Comparison of ENCODE assay signal across 8 mouse cellular contexts in the genomic region with DNA sequence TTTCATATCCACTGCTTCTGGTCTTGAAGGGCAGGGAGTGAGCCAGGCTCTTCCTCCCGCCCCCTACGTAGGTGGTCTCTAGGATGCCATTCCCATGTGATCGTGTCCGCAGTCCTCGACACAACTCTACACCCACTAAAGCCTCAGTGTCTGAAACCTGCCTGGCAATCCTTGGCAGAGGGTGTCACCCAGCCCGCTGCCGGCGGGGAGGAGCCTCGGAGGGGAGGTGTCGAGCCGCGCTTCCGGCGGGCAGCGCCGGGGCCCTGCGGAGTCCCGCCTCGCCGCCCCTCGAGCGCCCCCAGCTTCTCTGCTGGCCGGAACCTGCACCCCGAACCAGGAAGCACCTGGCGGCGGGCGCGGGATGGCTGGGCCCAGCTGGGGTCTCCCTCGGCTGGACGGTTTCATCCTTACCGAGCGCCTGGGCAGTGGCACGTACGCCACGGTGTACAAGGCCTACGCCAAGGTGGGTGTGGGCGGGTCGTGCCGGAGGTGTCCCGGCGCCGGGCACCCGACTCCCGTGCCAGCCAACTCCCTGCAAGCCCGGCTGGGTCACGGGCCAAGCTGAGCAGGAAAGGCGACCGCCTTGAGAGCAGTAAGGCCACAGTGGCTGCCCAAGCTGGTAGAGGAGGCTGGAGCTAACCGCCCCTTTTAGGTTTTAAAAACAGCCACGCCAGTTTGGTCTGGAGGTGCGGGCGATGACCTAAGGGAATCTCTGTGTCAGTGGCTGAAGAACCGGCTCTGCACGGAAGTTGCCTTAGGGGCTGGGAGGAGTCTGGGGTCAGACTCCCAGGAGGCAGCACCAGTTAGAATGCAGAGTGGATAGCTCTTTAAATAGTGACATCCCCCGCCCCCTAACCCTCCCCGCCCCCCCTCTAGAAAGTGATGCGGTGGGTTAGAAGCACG. TPM values are rescaled to one million over a fixed set of nuclear protein-coding genes. Genes with fewer than 3 reads are reported as not detected.
DNase-seq lines count a peak whose midpoint lies in the region.

A gene (plus strand): TSS at position 229 of the 903 bp plus-strand sequence.

- peaks cover 6% of the 10 kb centered on the region; the same call in 1 of the 2 replicates for H3K27me3 ChIP-seq in hindbrain, embryonic 10.5 days (ENCODE audit: insufficient read depth, poor library complexity, severe bottlenecking)

- peak; percentile 92 for DNase-seq in Muller cell, postnatal 12 days (ENCODE audit: inconsistent ontology term)
- peak; percentile 76 for DNase-seq in cerebellum, adult 9-10 months
- peak in 1 of 2 experiments; percentile 80 for DNase-seq in frontal cortex, adult 2 months (ENCODE audit: extremely low spot score in 1 of 2, low spot score in 1 of 2)
- peak; percentile 70 for DNase-seq in hindbrain, embryonic 10.5 days (ENCODE audit: low spot score)
- DNase-seq in layer of hippocampus, postnatal 14 days (ENCODE audit: low spot score in 2 of 2), result peak; percentile 64 to 68
- DNase-seq in lung, postnatal 14 days, result peak; percentile 85
- DNase-seq in ovary, postnatal 36 days (ENCODE audit: low spot score), result peak; percentile 87
- DNase-seq in thymus, postnatal 14 days, result peak; percentile 93

- peaks cover 51% of the 10 kb centered on the region for H3K4me1 ChIP-seq in hindbrain, embryonic 10.5 days (replicated peaks)

- under 1% methylated on average over 58 of the region's 58 CpGs for WGBS in hindbrain, embryonic 10.5 days

- no peaks in the 10 kb centered on the region for H3K9me3 ChIP-seq in hindbrain, embryonic 10.5 days

- H3K4me3 ChIP-seq in hindbrain, embryonic 10.5 days, result peak within 1 kb of the TSS; percentile 84

- H3K36me3 ChIP-seq in hindbrain, embryonic 10.5 days, result peaks cover 45% of the 10 kb centered on the region

- peak within 1 kb of the TSS; percentile 86 for H3K27ac ChIP-seq in hindbrain, embryonic 10.5 days

RNA-seq across cellular contexts. Expression of the gene that starts here (rescaled TPM):
- 45.3 and 53.0 TPM in 2 replicates for polyA plus RNA-seq in frontal cortex, adult 2 months (2012; rRNA removed)
- 14.2 and 14.6 TPM in 2 replicates for polyA plus RNA-seq in hindbrain, embryonic 10.5 days (2016; fragmentation: Nextera tagmentation; extraction: Ambion mirVana)
- 10 to 100 TPM; 24.1 to 24.5 TPM for total RNA-seq in layer of hippocampus, postnatal 14 days (2021)
